Mouse (Mus musculus): ENCODE data around the gene Atp2a2. TPM values are rescaled to one million over a fixed set of nuclear protein-coding genes. Genes with fewer than 3 reads are reported as not detected.

The Atp2a2 gene
- polyA plus RNA-seq, 1 experiment from 2014 or later, result 13.2 TPM

DNA sequence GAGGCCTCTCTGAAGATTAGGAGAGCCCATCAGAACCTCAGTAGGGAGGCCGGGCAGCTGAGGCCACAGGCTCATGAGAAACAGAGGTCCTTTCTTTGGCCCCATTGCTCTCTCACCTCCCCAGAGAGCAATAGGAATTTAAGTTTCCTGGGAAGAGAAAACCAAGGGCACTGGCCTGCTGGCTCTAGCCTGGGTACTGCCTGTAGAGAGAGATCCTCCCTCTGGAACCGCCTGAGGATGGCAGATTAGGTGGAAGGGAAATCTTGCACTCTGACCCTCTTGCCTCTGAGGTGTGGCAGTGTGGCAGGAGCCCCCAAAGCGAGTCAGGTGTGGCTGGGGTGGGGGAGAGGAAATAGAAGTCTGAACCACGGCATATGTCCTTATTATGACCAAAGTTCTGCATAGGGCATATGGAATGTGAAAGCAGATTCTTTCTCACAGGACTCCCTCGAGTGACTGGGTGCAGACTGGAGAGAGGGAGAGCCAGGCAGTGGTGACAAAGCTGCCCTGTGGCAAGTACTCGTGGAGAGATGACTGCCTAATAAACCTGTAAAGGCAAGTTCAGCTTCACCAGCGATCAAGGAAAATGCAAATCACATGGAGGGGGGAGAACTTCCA, 17.1 kb upstream of the Atp2a2 start:
- Histone ChIP-seq H3K4me2 (no peak overlapping the region), H3K4me1 (replicated peaks) (peaks cover 3% of the 10 kb centered on the region; the same call in 1 of the 2 replicates), H3K27me3 (peaks cover 17% of the 10 kb centered on the region; the same call in 1 of the 2 replicates), H3K9ac (no peak overlapping the region), H3K36me3 (replicated peaks) (no peaks in the 10 kb centered on the region), H3K4me3 (replicated peaks) (no peak overlapping the region), H3K9me3 (replicated peaks) (no peaks in the 10 kb centered on the region), H3K27ac (replicated peaks) (no peak overlapping the region)
- 37% methylated on average over 7 of the region's 7 CpGs for WGBS (ENCODE audit: insufficient replicate concordance)
- no peak for ATAC-seq (ENCODE audit: insufficient read depth)

DNA sequence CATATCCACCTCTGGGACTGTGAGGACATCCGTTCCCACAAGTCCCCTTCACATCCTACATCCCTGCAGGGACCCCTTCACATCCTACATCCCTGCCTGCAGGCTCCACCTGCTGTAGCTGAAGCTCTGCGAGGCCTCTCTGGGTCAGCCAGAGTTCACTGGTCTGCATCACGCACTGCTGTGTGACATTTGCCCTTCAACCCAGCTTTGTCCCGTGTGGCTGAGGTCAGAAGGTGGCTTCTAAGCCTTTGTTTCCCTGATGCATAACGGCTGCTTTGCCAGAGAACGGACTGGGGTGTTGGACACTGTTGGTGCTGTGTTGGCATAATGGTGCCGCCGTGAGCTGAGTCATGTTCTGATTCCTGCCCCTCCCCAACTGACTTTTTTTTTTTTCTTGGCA, 16.2 kb upstream of the Atp2a2 start:
- H3K9ac ChIP-seq, result no peak overlapping the region
- H3K36me3 ChIP-seq (replicated peaks), result no peaks in the 10 kb centered on the region
- 52% methylated on average over 8 of the region's 8 CpGs for WGBS (ENCODE audit: insufficient replicate concordance)
- H3K4me2 ChIP-seq, result no peak overlapping the region
- H3K4me3 ChIP-seq (replicated peaks), result no peak overlapping the region
- H3K9me3 ChIP-seq (replicated peaks), result no peaks in the 10 kb centered on the region
- H3K27me3 ChIP-seq, result peaks cover 20% of the 10 kb centered on the region; the same call in 1 of the 2 replicates
- no peak for ATAC-seq (ENCODE audit: insufficient read depth)
- peaks cover 11% of the 10 kb centered on the region for H3K4me1 ChIP-seq (replicated peaks)
- no peak overlapping the region for H3K27ac ChIP-seq (replicated peaks)

DNA sequence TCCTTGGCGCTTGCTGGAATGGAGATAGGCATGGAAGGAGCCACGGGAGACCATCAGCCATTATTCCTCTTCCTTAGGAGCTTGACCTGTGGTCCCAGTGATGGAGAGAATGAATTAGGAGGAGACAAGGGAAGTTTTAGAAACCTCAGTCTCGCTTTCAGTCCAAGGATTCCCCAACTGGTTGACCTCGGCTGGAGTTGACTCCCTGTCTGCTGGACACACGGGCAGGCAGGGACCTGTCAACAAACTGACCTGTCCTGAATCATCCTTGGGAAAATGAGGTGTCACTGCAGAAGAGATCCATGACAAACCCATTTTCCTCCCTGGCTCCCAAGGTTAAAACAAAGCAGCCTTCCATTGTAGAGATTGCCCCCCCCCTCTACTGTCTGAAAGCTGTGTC, 14.9 kb upstream of the Atp2a2 start:
- Histone ChIP-seq H3K9ac (no peak overlapping the region), H3K36me3 (replicated peaks) (no peaks in the 10 kb centered on the region), H3K4me2 (no peak overlapping the region), H3K27ac (replicated peaks) (no peak overlapping the region), H3K4me1 (replicated peaks) (peaks cover 11% of the 10 kb centered on the region), H3K27me3 (peaks cover 23% of the 10 kb centered on the region; the same call in 1 of the 2 replicates), H3K9me3 (replicated peaks) (no peaks in the 10 kb centered on the region), H3K4me3 (replicated peaks) (no peak overlapping the region)
- WGBS (ENCODE audit: insufficient replicate concordance), result 64% methylated on average over 5 of the region's 5 CpGs
- ATAC-seq (ENCODE audit: insufficient read depth), result no peak

DNA sequence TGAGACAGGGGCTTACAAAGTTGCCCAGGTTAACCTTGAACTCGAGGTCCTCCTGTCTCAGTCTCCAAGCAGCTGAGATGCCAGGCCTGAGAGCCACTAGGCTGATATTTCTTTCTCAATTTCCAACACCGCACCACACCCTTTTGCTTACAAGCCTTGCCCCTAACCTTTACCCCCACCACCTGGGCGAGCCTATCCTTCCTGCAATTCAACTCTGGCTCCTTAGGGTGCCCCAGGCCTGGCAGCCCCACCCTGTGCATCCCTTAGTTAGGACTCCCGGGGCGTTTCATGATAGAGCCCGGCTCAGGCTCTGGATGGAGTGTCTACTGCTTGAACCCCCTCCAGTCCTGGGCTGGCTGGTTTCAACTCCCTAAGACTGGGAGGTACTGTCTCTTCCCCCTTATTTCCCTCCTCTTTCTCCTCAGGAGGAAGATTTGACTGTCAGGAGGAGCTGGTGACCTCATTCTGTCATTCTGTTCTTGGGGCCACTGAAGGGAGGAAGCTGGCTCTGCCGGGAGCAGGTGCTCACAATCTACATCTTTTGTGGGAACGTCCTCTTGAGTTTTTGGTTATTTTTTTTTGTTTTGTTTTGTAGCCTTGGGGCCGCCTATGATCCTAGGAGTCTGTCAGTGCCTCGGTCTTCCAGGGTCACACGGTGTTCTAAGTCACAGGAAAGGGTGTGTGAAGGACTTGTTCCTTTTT, 14.2 kb upstream of the Atp2a2 start:
- Histone ChIP-seq H3K4me3 (replicated peaks) (no peak overlapping the region), H3K4me1 (replicated peaks) (peaks cover 11% of the 10 kb centered on the region), H3K9ac (no peak overlapping the region), H3K27me3 (peaks cover 29% of the 10 kb centered on the region; the same call in 1 of the 2 replicates), H3K9me3 (replicated peaks) (no peaks in the 10 kb centered on the region), H3K4me2 (no peak overlapping the region), H3K36me3 (replicated peaks) (no peaks in the 10 kb centered on the region), H3K27ac (replicated peaks) (no peak overlapping the region)
- ATAC-seq (ENCODE audit: insufficient read depth), result no peak
- WGBS (ENCODE audit: insufficient replicate concordance), result 49% methylated on average over 11 of the region's 11 CpGs

DNA sequence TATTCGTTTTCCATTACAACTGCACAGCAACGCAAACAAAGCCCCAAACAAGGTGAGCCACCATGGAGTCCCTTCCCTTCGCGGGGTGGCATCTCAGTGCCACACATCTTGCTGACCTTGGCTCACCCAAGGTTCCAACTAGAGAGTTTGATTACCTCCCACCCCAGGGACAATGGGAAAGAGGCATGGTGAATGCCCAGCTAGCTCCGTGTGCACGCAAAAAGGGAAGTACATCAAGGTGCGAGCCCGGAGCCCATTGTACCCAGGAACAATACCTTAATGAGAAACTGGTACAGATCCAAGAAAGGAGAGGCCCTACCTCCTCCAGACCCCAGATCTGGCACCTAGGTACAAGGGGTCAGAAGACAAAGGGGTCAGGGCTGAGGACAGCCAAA, 12.1 kb upstream of the Atp2a2 start:
- no peaks in the 10 kb centered on the region for H3K9me3 ChIP-seq (replicated peaks)
- no peaks in the 10 kb centered on the region for H3K36me3 ChIP-seq (replicated peaks)
- peaks cover 11% of the 10 kb centered on the region for H3K4me1 ChIP-seq (replicated peaks)
- H3K27ac ChIP-seq (replicated peaks), result no peak overlapping the region
- H3K4me2 ChIP-seq, result peak overlapping the region; percentile 32; the same call in 1 of the 2 replicates
- peaks cover 31% of the 10 kb centered on the region; the same call in 1 of the 2 replicates for H3K27me3 ChIP-seq
- no peak for ATAC-seq (ENCODE audit: insufficient read depth)
- H3K4me3 ChIP-seq (replicated peaks), result no peak overlapping the region
- no peak overlapping the region for H3K9ac ChIP-seq
- WGBS (ENCODE audit: insufficient replicate concordance), result 14% methylated on average over 8 of the region's 8 CpGs

DNA sequence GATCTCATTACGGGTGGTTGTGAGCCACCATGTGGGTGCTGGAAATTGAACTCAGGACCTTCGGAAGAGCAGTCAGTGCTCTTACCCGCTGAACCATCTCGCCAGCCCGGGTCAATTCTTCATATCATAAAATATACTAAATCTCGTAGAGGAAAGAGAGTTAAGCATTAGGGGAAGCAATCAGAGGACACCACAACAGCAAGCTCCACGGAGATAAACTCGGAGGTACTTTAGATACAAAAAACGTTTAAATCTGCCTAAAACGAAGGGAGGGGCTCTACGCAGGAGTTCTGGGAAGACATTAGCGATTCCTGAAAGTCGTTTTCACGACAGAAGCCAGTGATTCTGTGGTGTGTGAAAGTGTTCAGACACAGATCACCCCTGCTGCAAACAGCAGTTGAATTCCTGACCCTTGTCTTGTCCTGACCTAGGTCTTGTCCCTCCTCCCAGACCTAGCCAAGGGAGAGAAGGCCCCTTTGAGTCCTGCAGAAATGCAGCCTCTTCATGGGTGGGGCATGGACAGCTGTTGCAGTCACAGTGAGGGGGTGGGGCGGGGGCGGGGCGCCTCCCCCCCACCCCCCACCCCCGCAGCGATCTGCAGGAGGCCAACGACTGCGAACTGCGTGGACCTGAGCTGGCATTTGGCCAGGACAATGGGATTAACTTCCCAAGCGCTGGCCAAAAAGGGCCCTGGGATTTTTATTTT, 11.5 kb upstream of the Atp2a2 start:
- Histone ChIP-seq H3K9ac (no peak overlapping the region), H3K4me1 (replicated peaks) (peaks cover 11% of the 10 kb centered on the region), H3K27me3 (peaks cover 27% of the 10 kb centered on the region; the same call in 1 of the 2 replicates), H3K27ac (replicated peaks) (no peak overlapping the region), H3K36me3 (replicated peaks) (no peaks in the 10 kb centered on the region), H3K9me3 (replicated peaks) (no peaks in the 10 kb centered on the region), H3K4me3 (replicated peaks) (no peak overlapping the region), H3K4me2 (peak overlapping the region; percentile 32; the same call in 1 of the 2 replicates)
- 29% methylated on average over 22 of the region's 23 CpGs for WGBS (ENCODE audit: insufficient replicate concordance)
- ATAC-seq (ENCODE audit: insufficient read depth), result no peak

DNA sequence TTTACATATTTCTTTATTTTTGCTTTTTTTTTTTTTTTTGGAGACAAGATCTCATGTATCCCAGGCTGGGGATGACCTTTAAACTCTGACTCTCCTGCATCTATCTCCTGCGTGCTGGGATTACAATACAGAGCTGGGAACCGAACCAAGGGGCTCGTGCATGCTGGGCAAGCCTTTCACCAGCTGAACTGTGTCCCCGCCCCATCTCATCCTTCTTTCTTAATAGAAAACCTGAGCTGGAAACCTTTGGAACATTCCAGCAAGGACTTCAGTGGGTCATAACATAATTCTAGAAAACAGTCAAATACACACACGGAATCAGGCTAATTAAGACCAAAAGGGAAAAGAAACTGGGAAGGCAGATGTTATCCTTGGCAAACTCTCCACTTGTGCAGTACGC, 10.0 kb upstream of the Atp2a2 start:
- no peak overlapping the region for H3K4me3 ChIP-seq (replicated peaks)
- H3K27ac ChIP-seq (replicated peaks), result no peak overlapping the region
- WGBS (ENCODE audit: insufficient replicate concordance), result 68% methylated on average over 6 of the region's 6 CpGs
- H3K4me2 ChIP-seq, result no peak overlapping the region
- H3K36me3 ChIP-seq (replicated peaks), result no peaks in the 10 kb centered on the region
- peaks cover 11% of the 10 kb centered on the region for H3K4me1 ChIP-seq (replicated peaks)
- ATAC-seq (ENCODE audit: insufficient read depth), result no peak
- H3K27me3 ChIP-seq, result peaks cover 17% of the 10 kb centered on the region; the same call in 1 of the 2 replicates
- H3K9ac ChIP-seq, result no peak overlapping the region
- no peaks in the 10 kb centered on the region for H3K9me3 ChIP-seq (replicated peaks)

DNA sequence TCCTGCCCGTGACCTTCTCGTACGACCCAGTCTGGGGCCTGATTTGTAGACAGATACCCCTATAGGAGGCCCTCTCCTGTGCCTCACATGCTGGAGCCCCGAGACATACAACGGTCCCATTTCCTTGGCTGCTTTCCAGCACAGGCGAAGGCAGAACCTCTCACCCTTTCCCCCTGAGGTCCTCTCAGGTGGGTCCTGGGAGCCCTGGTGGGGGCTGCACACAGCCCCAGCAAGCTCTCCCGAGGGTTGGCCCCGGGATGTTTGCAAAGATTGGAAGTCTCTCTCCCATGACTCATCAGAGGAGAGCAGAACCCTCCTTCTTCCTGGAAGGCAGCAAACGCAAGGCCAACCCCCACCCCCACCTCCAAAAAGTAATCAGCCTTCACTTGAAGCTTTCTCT, 9.4 kb upstream of the Atp2a2 start:
- Histone ChIP-seq H3K9me3 (replicated peaks) (no peaks in the 10 kb centered on the region), H3K9ac (no peak overlapping the region), H3K4me2 (no peak overlapping the region), H3K27ac (replicated peaks) (no peak overlapping the region), H3K4me3 (replicated peaks) (no peak overlapping the region), H3K4me1 (replicated peaks) (peaks cover 11% of the 10 kb centered on the region), H3K36me3 (replicated peaks) (no peaks in the 10 kb centered on the region), H3K27me3 (peaks cover 17% of the 10 kb centered on the region; the same call in 1 of the 2 replicates)
- ATAC-seq (ENCODE audit: insufficient read depth), result no peak
- 31% methylated on average over 9 of the region's 9 CpGs for WGBS (ENCODE audit: insufficient replicate concordance)

DNA sequence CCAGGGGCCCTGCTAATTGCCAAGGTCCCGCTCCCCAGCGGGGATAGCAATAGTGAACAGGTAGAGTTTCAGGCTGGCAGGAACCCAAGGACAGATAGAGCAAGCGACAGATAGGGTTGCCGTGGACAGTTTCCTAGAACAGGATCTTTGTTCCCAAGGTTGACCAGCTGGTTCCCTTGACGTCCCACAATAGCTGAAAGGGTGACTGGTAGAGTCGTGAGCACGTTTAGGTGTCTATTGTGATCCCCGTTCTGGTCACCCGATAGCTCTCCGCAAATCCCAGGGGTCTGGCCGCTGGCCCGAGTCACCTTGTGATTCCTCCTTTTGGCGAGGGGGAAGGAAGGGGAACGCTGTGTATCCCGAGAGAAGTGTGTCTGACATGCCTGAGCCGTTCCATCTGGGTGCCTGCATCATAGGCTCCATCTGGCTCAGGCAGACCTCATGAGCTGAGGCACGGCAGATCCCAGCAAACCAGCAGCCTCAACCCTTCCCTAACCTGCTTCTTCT, 8.7 kb upstream of the Atp2a2 start:
- WGBS (ENCODE audit: insufficient replicate concordance), result 61% methylated on average over 17 of the region's 17 CpGs
- peaks cover 17% of the 10 kb centered on the region; the same call in 1 of the 2 replicates for H3K27me3 ChIP-seq
- H3K4me3 ChIP-seq (replicated peaks), result no peak overlapping the region
- no peaks in the 10 kb centered on the region for H3K36me3 ChIP-seq (replicated peaks)
- no peak overlapping the region for H3K4me2 ChIP-seq
- no peaks in the 10 kb centered on the region for H3K9me3 ChIP-seq (replicated peaks)
- peaks cover 11% of the 10 kb centered on the region for H3K4me1 ChIP-seq (replicated peaks)
- H3K9ac ChIP-seq, result no peak overlapping the region
- no peak for ATAC-seq (ENCODE audit: insufficient read depth)
- no peak overlapping the region for H3K27ac ChIP-seq (replicated peaks)

DNA sequence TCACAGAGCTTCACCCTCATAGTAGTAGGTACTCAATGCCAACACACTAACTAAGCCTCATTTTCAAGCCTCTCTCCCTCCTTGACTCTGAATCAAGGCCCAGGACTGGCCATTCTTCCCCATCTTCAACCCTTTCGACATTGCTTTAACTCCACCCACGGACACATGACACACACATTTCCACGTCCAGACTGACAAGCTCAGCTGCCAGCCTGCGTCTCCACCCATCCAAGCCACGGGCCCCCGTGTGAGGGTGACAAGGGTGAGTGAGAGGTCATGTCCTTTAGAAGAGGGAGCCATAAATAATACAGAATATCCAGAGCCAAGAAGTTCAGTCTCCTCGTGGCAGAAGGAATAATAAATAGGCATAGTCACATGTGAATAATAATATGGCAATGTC, 7.6 kb upstream of the Atp2a2 start:
- Histone ChIP-seq H3K9ac (no peak overlapping the region), H3K4me2 (no peak overlapping the region), H3K4me1 (replicated peaks) (peaks cover 11% of the 10 kb centered on the region), H3K27me3 (peaks cover 19% of the 10 kb centered on the region), H3K9me3 (replicated peaks) (no peaks in the 10 kb centered on the region), H3K36me3 (replicated peaks) (no peaks in the 10 kb centered on the region), H3K27ac (replicated peaks) (no peak overlapping the region), H3K4me3 (replicated peaks) (no peak overlapping the region)
- ATAC-seq (ENCODE audit: insufficient read depth), result no peak
- 30% methylated on average over 7 of the region's 7 CpGs for WGBS (ENCODE audit: insufficient replicate concordance)

DNA sequence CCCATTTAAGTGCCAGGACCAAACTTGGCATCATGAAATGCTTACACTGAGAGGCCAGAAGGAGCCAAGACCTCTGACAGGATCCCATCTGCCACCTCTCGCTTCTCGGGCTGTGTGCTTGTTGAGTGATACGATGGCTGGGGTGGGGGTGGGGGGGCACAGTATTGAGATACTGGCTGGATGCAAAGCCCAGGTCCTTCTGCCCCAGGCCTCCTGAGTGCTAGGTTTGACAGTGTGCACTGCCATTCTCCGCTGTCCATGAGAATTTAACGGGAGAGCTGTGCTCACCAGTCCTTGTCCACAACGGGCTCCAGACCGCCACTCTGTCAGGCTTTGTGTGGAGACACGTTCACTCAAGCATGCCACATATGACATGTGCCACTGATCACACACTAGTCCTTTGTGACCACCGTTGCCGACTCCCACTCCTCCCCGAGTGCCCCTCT, 6.9 kb upstream of the Atp2a2 start:
- Histone ChIP-seq H3K4me2 (no peak overlapping the region), H3K4me1 (replicated peaks) (peaks cover 5% of the 10 kb centered on the region), H3K4me3 (replicated peaks) (no peak overlapping the region), H3K27me3 (peaks cover 26% of the 10 kb centered on the region), H3K9ac (no peak overlapping the region), H3K27ac (replicated peaks) (no peak overlapping the region), H3K36me3 (replicated peaks) (no peaks in the 10 kb centered on the region), H3K9me3 (replicated peaks) (no peaks in the 10 kb centered on the region)
- ATAC-seq (ENCODE audit: insufficient read depth), result no peak
- 75% methylated on average over 11 of the region's 11 CpGs for WGBS (ENCODE audit: insufficient replicate concordance)
